Mouse (Mus musculus) MEL (cell line): Measurements from ENCODE around the gene Il34. TPM values are rescaled to one million over a fixed set of nuclear protein-coding genes. Genes with fewer than 3 reads are reported as not detected.

Experiments used
- DNase-seq: peaks from one replicate; pipeline ENCODE4 v3.0.0; 2011; ENCODE audit warnings: low read depth, low spot score
- H3K27ac ChIP-seq: 2 replicates; pipeline ENCODE4 v1.5.1; 2012; ENCODE audit warnings: low read depth, mild to moderate bottlenecking, control low read depth, low read length, moderate library complexity; ENCODE audit not compliant: control insufficient read depth
- H3K27me3 ChIP-seq, 2 experiments: fragments of 150-350 bp in 1 of 2; sonication (generic) in 1 of 2; 2 replicates each; pipeline ENCODE4 v1.6.1; 2012; ENCODE audit warnings: low read length in 2 of 2, mild to moderate bottlenecking in 2 of 2, improper control_type of control experiment in 1 of 2, moderate library complexity in 1 of 2; ENCODE audit not compliant: insufficient read depth in 2 of 2, control insufficient read depth in 1 of 2
- H3K36me3 ChIP-seq, 2 experiments: 2 replicates each; pipeline ENCODE4 v1.6.1; 2012 to 2014; ENCODE audit warnings: low read length in 2 of 2, improper control_type of control experiment in 1 of 2, inconsistent platforms in 1 of 2, mild to moderate bottlenecking in 1 of 2; ENCODE audit not compliant: insufficient read depth in 2 of 2, control insufficient read depth in 1 of 2
- H3K4me1 ChIP-seq, 2 experiments: fragments of 150-350 bp in 1 of 2; sonication (generic) in 1 of 2; 2 replicates each; pipeline ENCODE4 v1.6.1; 2012; ENCODE audit warnings: low read length in 2 of 2, improper control_type of control experiment in 1 of 2, mild to moderate bottlenecking in 1 of 2; ENCODE audit not compliant: insufficient read depth in 2 of 2, control insufficient read depth in 1 of 2
- H3K4me3 ChIP-seq, 2 experiments: fragments of 150-350 bp in 1 of 2; sonication (generic) in 1 of 2; 2 replicates each; pipeline ENCODE4 v1.5.1; 2012; ENCODE audit warnings: low read depth in 2 of 2, low read length in 2 of 2, mild to moderate bottlenecking in 2 of 2, moderate library complexity in 2 of 2, control low read depth in 1 of 2, improper control_type of control experiment in 1 of 2; ENCODE audit not compliant: control insufficient read depth in 1 of 2, insufficient read depth in 1 of 2
- H3K79me2 ChIP-seq: 2 replicates; pipeline ENCODE4 v1.6.1; 2012; ENCODE audit warnings: mild to moderate bottlenecking, low read length, moderate library complexity; ENCODE audit not compliant: control insufficient read depth, poor library complexity, insufficient read depth
- H3K9ac ChIP-seq: 2 replicates; pipeline ENCODE4 v1.6.1; 2012; ENCODE audit warnings: low read depth, mild to moderate bottlenecking, control low read depth, low read length, moderate library complexity; ENCODE audit not compliant: control insufficient read depth, poor library complexity, severe bottlenecking
- H3K9me3 ChIP-seq: fragments of 150-350 bp; sonication (generic); replicated peaks from 2 replicates; pipeline ENCODE4 v1.6.1; 2012; ENCODE audit warnings: mild to moderate bottlenecking, low read length, improper control_type of control experiment, moderate library complexity; ENCODE audit not compliant: insufficient read depth
- BHLHE40 ChIP-seq: IDR thresholded peaks from 2 replicates; pipeline ENCODE4 v1.6.1; 2012; ENCODE audit warnings: low read depth, mild to moderate bottlenecking, inconsistent platforms, low read length, improper control_type of control experiment, borderline replicate concordance
- CHD1 ChIP-seq: IDR thresholded peaks from 2 replicates; pipeline ENCODE4 v1.6.1; 2012; ENCODE audit warnings: low read depth, mild to moderate bottlenecking, inconsistent platforms, low read length, improper control_type of control experiment
- CTCF ChIP-seq, 3 experiments: IDR thresholded peaks in 2 of 3; conservative IDR thresholded peaks in 1 of 3; 2 replicates each; pipeline ENCODE4 v1.5.1; 2011 to 2012; ENCODE audit warnings: low read length in 3 of 3, low read depth in 2 of 3, mild to moderate bottlenecking in 2 of 3, improper control_type of control experiment in 1 of 3, inconsistent platforms in 1 of 3, mixed read lengths in 1 of 3, moderate library complexity in 1 of 3; ENCODE audit not compliant: control insufficient read depth in 1 of 3, insufficient read depth in 1 of 3, poor library complexity in 1 of 3, severe bottlenecking in 1 of 3
- E2F4 ChIP-seq: IDR thresholded peaks from 2 replicates; pipeline ENCODE4 v1.6.1; 2011; ENCODE audit warnings: low read depth, low read length, improper control_type of control experiment, borderline replicate concordance
- ELF1 ChIP-seq: IDR thresholded peaks from 2 replicates; pipeline ENCODE4 v1.6.1; 2014; ENCODE audit warnings: low read depth, mild to moderate bottlenecking, inconsistent platforms, low read length, improper control_type of control experiment, moderate library complexity
- EP300 ChIP-seq, 2 experiments: IDR thresholded peaks; 2 replicates each; pipeline ENCODE4 v1.6.1; 2011; ENCODE audit warnings: improper control_type of control experiment in 2 of 2, low read length in 2 of 2, low read depth in 1 of 2, mild to moderate bottlenecking in 1 of 2
- ETS1 ChIP-seq: IDR thresholded peaks from 2 replicates; pipeline ENCODE4 v1.6.1; 2012; ENCODE audit warnings: low read depth, mild to moderate bottlenecking, inconsistent platforms, low read length, improper control_type of control experiment, moderate library complexity
- GABPA ChIP-seq: IDR thresholded peaks from 2 replicates; pipeline ENCODE4 v1.6.1; 2012; ENCODE audit warnings: low read depth, mild to moderate bottlenecking, inconsistent platforms, low read length, improper control_type of control experiment, moderate library complexity
- KAT2A ChIP-seq: conservative IDR thresholded peaks from 2 replicates; pipeline ENCODE4 v1.6.1; 2012; ENCODE audit warnings: low read depth, low read length, improper control_type of control experiment, inconsistent platforms
- MAX ChIP-seq: IDR thresholded peaks from 2 replicates; pipeline ENCODE4 v1.6.1; 2011; ENCODE audit warnings: low read length, improper control_type of control experiment
- MAZ ChIP-seq: IDR thresholded peaks from 2 replicates; pipeline ENCODE4 v1.6.1; 2012; ENCODE audit warnings: low read depth, mild to moderate bottlenecking, inconsistent platforms, low read length, improper control_type of control experiment
- MXI1 ChIP-seq: IDR thresholded peaks from 2 replicates; pipeline ENCODE4 v1.6.1; 2011; ENCODE audit warnings: mild to moderate bottlenecking, low read depth, low read length, improper control_type of control experiment
- MYB ChIP-seq: IDR thresholded peaks from 2 replicates; pipeline ENCODE4 v1.6.1; 2011; ENCODE audit warnings: mild to moderate bottlenecking, low read depth, low read length, improper control_type of control experiment
- NELFE ChIP-seq: IDR thresholded peaks from 2 replicates; pipeline ENCODE4 v1.6.1; 2011; ENCODE audit warnings: low read depth, low read length, improper control_type of control experiment
- NRF1 ChIP-seq: IDR thresholded peaks from 2 replicates; pipeline ENCODE4 v1.6.1; 2014; ENCODE audit warnings: low read depth, mild to moderate bottlenecking, inconsistent platforms, low read length, improper control_type of control experiment, moderate library complexity; ENCODE audit not compliant: poor library complexity, insufficient read depth, severe bottlenecking
- POLR2A ChIP-seq, 2 experiments: IDR thresholded peaks; 2 replicates each; pipeline ENCODE4 v1.6.1; 2011 to 2012; ENCODE audit warnings: low read length in 2 of 2, mild to moderate bottlenecking in 2 of 2, control low read depth in 1 of 2, improper control_type of control experiment in 1 of 2, low read depth in 1 of 2, moderate library complexity in 1 of 2; ENCODE audit not compliant: control insufficient read depth in 1 of 2, insufficient read depth in 1 of 2, poor library complexity in 1 of 2
- POLR2AphosphoS2 ChIP-seq: IDR thresholded peaks from 2 replicates; pipeline ENCODE4 v1.6.1; 2011; ENCODE audit warnings: low read length, improper control_type of control experiment
- SIN3A ChIP-seq: IDR thresholded peaks from 2 replicates; pipeline ENCODE4 v1.6.1; 2012; ENCODE audit warnings: low read length, improper control_type of control experiment, inconsistent platforms
- SMC3 ChIP-seq: IDR thresholded peaks from 2 replicates; pipeline ENCODE4 v1.6.1; 2011; ENCODE audit warnings: low read depth, low read length, improper control_type of control experiment
- TBP ChIP-seq: IDR thresholded peaks from 2 replicates; pipeline ENCODE4 v1.8.0; 2011; ENCODE audit warnings: low read depth, low read length, improper control_type of control experiment
- USF1 ChIP-seq: IDR thresholded peaks from 2 replicates; pipeline ENCODE4 v1.6.1; 2014; ENCODE audit warnings: low read depth, mild to moderate bottlenecking, inconsistent platforms, low read length, improper control_type of control experiment, moderate library complexity
- ZMIZ1 ChIP-seq: IDR thresholded peaks from 2 replicates; pipeline ENCODE4 v1.6.1; 2012; ENCODE audit warnings: low read depth, mild to moderate bottlenecking, inconsistent platforms, low read length, improper control_type of control experiment, moderate library complexity
- ZNF384 ChIP-seq: IDR thresholded peaks from 2 replicates; pipeline ENCODE4 v1.6.1; 2012; ENCODE audit warnings: low read depth, mild to moderate bottlenecking, inconsistent platforms, low read length, improper control_type of control experiment
- polyA plus RNA-seq, 2 experiments: library from polyadenylated mRNA; stranded (reverse) in 1 of 2; unstranded in 1 of 2; fragments of >175 nt in 1 of 2; fragments of >200 nt in 1 of 2; gene quantifications; 2 replicates each; pipeline versions ENCODE4 v1.2.1 to v1.2.4; 2012; ENCODE audit warnings: low replicate concordance in 2 of 2, low read depth in 1 of 2; ENCODE audit not compliant: insufficient read length in 2 of 2, insufficient read depth in 1 of 2, missing spikeins in 1 of 2
- total RNA-seq: library from RNA; depleted of rRNA; stranded (reverse); fragments of 300-350 nt; gene quantifications from 2 replicates; pipeline ENCODE4 v1.2.3, GENCODE M21; 2012

Gene Il34
- total and polyA plus RNA-seq, 3 experiments = 0.12 to 0.18 TPM; not detected in 1

- DNase-seq = no peak
- Histone ChIP-seq H3K36me3 (no peaks in the 10 kb centered on the region), H3K79me2 (no peaks in the 10 kb centered on the region), H3K4me1 (no peaks in the 10 kb centered on the region), H3K4me3 (no peak overlapping the region), H3K9me3 (no peaks in the 10 kb centered on the region), H3K27me3 (peaks cover 2% of the 10 kb centered on the region in 2 experiments; a peak in 2 of 4 replicates), H3K9ac (no peak overlapping the region), H3K27ac (no peak overlapping the region)
- TF ChIP-seq E2F4 (no peak), KAT2A (no peak), ELF1 (no peak), BHLHE40 (no peak), MXI1 (no peak), NRF1 (no peak), POLR2A (IDR thresholded peaks at IDR 0.05; ENCODE audit: control insufficient read depth in 1 of 2, insufficient read depth in 1 of 2, low read depth in 1 of 2, low read length in 2 of 2, poor library complexity in 1 of 2) (no peak), GABPA (no peak), ETS1 (no peak), MAX (no peak), POLR2AphosphoS2 (no peak), SMC3 (no peak), CTCF (IDR thresholded peaks at IDR 0.05 in 2 of 3, conservative IDR thresholded peaks at IDR 0.05 in 1 of 3; ENCODE audit: control insufficient read depth in 1 of 3, insufficient read depth in 1 of 3, low read depth in 2 of 3, low read length in 3 of 3, poor library complexity in 1 of 3, severe bottlenecking in 1 of 3) (no peak), CHD1 (no peak), MYB (no peak), USF1 (no peak)
These were observed 31.0 kb downstream of the Il34 start for GRCm38 (mm10) chr8:110774725-110775124.

GRCm38 (mm10) chr8:110774047-110774446 lies 31.7 kb downstream of the Il34 start:
- H3K4me1 ChIP-seq = no peaks in the 10 kb centered on the region
- H3K79me2 ChIP-seq = no peaks in the 10 kb centered on the region
- TF ChIP-seq TBP (no peak), MYB (no peak), ELF1 (no peak), MAX (no peak), BHLHE40 (no peak), MAZ (no peak), POLR2A (IDR thresholded peaks at IDR 0.05; ENCODE audit: control insufficient read depth in 1 of 2, insufficient read depth in 1 of 2, low read depth in 1 of 2, low read length in 2 of 2, poor library complexity in 1 of 2) (no peak), NELFE (no peak), EP300 (IDR thresholded peaks at IDR 0.05; ENCODE audit: low read depth in 1 of 2, low read length in 2 of 2) (no peak), ZNF384 (no peak), SIN3A (no peak), ZMIZ1 (no peak), E2F4 (no peak), SMC3 (no peak)
- H3K9ac ChIP-seq = no peak overlapping the region
- DNase-seq = no peak
- no peak overlapping the region for H3K4me3 ChIP-seq
- H3K36me3 ChIP-seq = no peaks in the 10 kb centered on the region
- no peaks in the 10 kb centered on the region for H3K9me3 ChIP-seq
- H3K27me3 ChIP-seq = no peaks in the 10 kb centered on the region; a peak in 1 of 4 replicates
- H3K27ac ChIP-seq = no peak overlapping the region
